Mouse (Mus musculus) ES-Bruce4 (cell line): ENCODE results near the gene Sema5b.

Experiments used
- CTCF ChIP-seq: IDR thresholded peaks from one replicate; pipeline ENCODE4 v1.8.1; 2011; ENCODE audit warnings: low read depth, low read length
- EP300 ChIP-seq: IDR thresholded peaks from 2 replicates; pipeline ENCODE4 v1.6.1; 2011; ENCODE audit warnings: low read depth, low read length; ENCODE audit not compliant: insufficient read depth
- POLR2A ChIP-seq: IDR thresholded peaks from one replicate; pipeline ENCODE4 v1.8.1; 2011; ENCODE audit warnings: low read length; ENCODE audit not compliant: insufficient read depth

- TF ChIP-seq CTCF = no peak
- TF ChIP-seq EP300 = no peak
- TF ChIP-seq POLR2A = no peak
Measured at GRCm38 (mm10) chr16:35681327-35682108, 140.6 kb downstream of the Sema5b start.
